Mouse (Mus musculus) lung, adult 2 months (tissue): ENCODE results near the gene Krcc1.

Source experiments
- CTCF ChIP-seq: fragments of 200-500 bp; IDR thresholded peaks from 2 replicates; pipeline ENCODE4 v1.5.1; 2011; ENCODE audit warnings: mild to moderate bottlenecking, low read length, control low read depth; ENCODE audit not compliant: insufficient read depth
- POLR2A ChIP-seq: fragments of 200-500 bp; IDR thresholded peaks from 2 replicates; pipeline ENCODE4 v1.6.1; 2011; ENCODE audit warnings: low read depth, mild to moderate bottlenecking, control low read depth, low read length, borderline replicate concordance; ENCODE audit errors: extremely low read depth

DNA sequence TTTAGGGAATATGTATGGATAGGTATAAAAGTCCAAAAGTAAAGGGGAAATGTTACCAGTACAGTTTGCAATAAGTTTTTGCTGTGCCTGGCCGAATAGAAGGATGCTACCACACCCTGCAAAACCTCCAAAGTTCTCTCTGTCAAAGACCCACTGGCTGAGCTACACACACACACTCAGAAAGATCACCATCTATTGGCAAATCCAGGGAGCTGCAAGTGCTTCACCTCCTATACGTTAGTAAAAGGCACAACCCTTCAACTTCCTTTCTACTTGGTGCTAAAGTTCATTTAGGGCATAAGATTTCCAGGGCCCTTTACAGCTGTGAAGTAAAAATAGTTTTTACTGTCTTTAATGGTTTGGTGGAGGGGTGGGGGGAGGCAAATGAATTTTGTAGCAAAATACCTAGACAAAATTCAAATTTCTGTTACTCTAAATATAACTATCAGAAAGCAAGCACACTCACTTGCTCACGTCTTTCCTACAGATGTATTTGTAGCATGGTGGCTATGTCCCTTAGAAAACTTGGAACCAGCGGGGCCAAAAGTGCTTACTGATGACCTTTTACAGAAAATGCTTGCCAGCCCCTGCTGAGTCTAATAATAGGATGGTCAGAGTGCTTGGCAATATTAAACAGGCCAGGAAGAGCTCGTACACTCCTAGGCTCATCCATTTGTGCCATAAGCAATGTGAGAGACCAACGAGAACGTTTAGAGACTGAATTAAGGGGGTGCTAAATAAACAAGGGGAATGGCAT lies 2.4 kb upstream of the Krcc1 start:
- no peak for TF ChIP-seq POLR2A
- no peak for TF ChIP-seq CTCF
